Mouse (Mus musculus): ENCODE results near the gene Zfp746. TPM values are rescaled to one million over a fixed set of nuclear protein-coding genes. Genes with fewer than 3 reads are reported as not detected.
"Not testable (repeated sequence)": the region's sequence is repeated elsewhere in the genome, so short reads cannot be mapped to it uniquely, and the experiment has no call there.

Gene Zfp746
- polyA plus RNA-seq (2016; fragmentation: Nextera tagmentation; extraction: Ambion mirVana) = 24.4 and 27.5 TPM in 2 replicates

DNA sequence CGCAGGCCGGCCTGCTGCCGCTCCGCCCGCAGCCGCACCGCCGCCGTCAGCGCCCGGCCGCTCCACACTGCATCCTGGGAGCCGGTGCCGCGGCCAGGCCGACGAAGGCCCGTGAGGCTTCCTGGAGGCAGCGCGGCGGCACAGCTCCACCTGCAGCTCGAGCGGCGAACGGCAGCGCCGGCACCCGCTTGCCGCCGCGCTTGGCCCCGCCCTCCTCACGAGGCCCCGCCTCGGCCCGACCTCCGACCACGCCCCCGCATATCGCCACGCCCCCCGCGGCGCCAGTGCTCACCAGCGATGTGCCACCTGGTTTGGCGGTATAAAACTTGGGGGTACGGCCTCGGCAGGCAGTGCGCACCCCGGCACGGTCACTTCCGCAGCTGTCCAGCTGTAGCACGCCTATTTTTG, at the start of gene Zfp746:
TSS of gene Zfp746 (minus strand) at position 123 of the 408 bp plus-strand sequence.
- DNase-seq (ENCODE audit: low spot score) = peak; percentile 95
- Histone ChIP-seq H3K36me3 (peaks cover 35% of the 10 kb centered on the region), H3K27ac (peak within 1 kb of the TSS; percentile 97), H3K9me3 (replicated peaks) (no peaks in the 10 kb centered on the region), H3K4me3 (peak within 1 kb of the TSS; percentile 73), H3K4me1 (peaks cover 10% of the 10 kb centered on the region), H3K27me3 (ENCODE audit: low read depth, poor library complexity, severe bottlenecking) (no peaks in the 10 kb centered on the region)
- WGBS = 2% methylated on average over 53 of the region's 53 CpGs

DNA sequence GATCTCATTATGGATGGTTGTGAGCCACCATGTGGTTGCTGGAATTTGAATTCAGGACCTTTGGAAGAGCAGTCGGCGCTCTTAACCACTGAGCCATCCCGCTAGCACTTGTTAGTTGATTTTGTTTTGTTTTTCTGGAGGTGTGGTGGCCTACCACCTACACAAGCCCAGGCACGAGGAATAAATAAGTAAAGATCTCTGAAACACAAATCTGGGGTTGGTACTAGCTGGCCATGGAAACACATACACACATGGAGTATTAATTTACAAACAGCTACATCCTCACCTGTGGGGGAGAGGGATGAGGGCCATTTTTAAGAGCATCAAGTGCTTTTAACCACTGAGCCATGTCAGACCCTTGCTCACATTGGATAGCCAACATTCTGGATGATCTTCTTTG, 34.7 kb upstream of the Zfp746 start:
- not testable (repeated sequence) for H3K27ac ChIP-seq; H3K4me1 ChIP-seq; H3K27me3 ChIP-seq (ENCODE audit: low read depth, poor library complexity, severe bottlenecking); H3K36me3 ChIP-seq; H3K4me3 ChIP-seq; H3K9me3 ChIP-seq (replicated peaks)
- peak; percentile 73 for DNase-seq (ENCODE audit: low spot score)
- 81% methylated on average over 4 of the region's 4 CpGs for WGBS

DNA sequence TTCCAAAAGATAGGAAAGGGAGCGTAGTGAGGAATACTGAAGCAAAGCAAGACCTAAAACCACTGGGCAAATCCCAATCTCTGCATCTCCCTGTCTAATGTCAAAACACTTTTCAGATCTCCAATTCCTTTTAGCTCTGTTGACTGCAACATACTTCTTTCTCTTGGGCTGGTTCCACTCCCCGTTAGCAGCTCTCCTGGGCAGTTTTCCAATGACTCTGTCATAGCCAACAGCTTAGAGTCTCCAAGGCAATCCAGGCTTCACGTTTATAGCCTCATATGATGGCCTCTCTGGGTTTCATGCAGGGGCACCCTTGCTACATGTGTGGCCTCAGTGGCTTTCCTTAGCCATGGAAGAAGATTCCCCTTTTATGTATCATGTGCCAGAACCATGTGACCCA, 29.6 kb upstream of the Zfp746 start:
- Histone ChIP-seq H3K4me3 (no peak overlapping the region), H3K27me3 (ENCODE audit: low read depth, poor library complexity, severe bottlenecking) (no peaks in the 10 kb centered on the region), H3K27ac (no peak overlapping the region), H3K4me1 (no peaks in the 10 kb centered on the region), H3K9me3 (replicated peaks) (no peaks in the 10 kb centered on the region), H3K36me3 (no peaks in the 10 kb centered on the region)
- DNase-seq (ENCODE audit: low spot score) = no peak
- 81% methylated on average over 3 of the region's 3 CpGs for WGBS

DNA sequence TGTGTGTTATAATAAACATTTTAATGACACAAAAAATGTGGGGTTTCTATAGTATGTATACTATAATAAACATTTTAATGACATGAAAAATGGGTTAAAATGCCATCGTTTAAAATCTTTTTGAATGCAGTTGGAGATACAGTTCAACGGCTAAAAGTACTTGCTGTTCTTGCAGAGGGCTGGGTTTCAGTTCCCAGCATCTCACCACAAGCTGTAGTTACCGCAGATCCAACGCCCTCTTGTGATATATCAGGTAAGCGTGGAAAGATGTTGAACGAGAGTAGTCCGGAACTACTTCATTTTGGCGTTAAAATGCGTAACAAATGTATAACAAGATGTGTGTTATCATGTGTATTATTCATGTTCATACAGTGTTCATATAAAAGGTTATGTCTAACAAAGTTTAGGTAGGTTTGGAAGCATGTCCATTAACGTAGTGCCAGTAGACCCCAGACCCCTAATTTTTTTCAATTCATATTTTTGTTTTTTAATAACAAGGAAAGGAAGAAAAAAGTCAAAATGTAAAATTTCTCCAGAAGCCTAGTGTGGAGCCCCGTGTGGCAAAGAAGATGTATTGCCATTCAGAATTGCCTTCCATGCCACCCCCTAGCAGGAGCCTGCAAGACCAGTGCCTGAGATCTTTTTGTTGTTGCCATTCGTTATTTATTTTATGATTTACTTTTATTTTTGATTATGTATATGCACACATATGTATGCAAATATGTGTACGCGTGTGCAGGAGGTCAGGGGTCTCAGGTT, 743 bp upstream of the Zfp746 start:
- H3K9me3 ChIP-seq (replicated peaks) = no peaks in the 10 kb centered on the region
- H3K4me1 ChIP-seq = peaks cover 10% of the 10 kb centered on the region
- 40% methylated on average over 14 of the region's 14 CpGs for WGBS
- no peaks in the 10 kb centered on the region for H3K27me3 ChIP-seq (ENCODE audit: low read depth, poor library complexity, severe bottlenecking)
- H3K27ac ChIP-seq = no peak overlapping the region
- no peak for DNase-seq (ENCODE audit: low spot score)
- H3K36me3 ChIP-seq = peaks cover 28% of the 10 kb centered on the region
- peak overlapping the region; percentile 73 for H3K4me3 ChIP-seq

DNA sequence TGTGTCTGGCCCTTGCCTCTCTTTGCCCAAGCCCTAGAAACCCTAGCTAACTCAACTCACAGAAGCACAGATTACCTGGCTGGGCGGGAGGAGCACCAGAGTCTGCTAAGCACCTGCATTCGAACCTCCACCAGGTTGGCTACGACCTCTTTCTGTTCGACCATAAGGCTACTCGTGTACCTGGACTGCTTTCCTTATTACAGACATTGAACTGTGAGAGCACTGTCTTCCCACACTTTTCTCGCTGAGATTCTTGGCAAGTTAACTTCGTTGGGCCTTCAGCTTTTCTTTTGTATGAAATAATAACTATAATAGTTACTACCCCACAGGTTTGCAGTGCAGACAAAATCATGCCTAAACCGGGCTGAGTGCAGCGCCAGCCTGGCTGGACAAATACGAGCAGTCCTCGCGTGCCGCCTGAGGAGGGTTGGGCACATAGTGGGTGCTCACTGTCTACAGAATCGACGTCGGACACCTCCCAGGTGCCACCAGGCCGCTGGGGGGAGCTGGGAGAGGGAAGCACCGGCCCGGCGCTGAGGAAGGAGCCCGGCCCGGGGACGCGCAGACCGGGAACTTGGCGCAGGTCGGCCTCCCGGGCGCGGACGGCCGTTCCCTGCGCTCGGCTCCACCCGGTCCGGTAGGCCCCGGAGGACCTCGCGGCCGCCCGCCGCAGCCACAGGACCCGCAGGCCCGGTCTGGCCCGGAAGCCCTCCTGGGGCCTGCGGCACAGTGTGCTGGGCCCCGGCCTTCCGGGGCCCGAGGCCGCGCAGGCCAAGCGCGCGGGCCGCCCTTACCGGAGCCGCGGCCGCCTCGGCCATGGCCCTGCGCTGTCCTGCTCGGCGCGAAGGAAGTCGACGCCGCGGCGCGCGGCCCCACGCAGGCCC, 630 bp downstream of the Zfp746 start:
- peak overlapping the region; percentile 97 for H3K27ac ChIP-seq
- WGBS = 5% methylated on average over 70 of the region's 72 CpGs
- no peaks in the 10 kb centered on the region for H3K9me3 ChIP-seq (replicated peaks)
- H3K36me3 ChIP-seq = peaks cover 42% of the 10 kb centered on the region
- no peaks in the 10 kb centered on the region for H3K27me3 ChIP-seq (ENCODE audit: low read depth, poor library complexity, severe bottlenecking)
- H3K4me1 ChIP-seq = peaks cover 10% of the 10 kb centered on the region
- peak; percentile 79 for DNase-seq (ENCODE audit: low spot score)
- H3K4me3 ChIP-seq = peak overlapping the region; percentile 73

DNA sequence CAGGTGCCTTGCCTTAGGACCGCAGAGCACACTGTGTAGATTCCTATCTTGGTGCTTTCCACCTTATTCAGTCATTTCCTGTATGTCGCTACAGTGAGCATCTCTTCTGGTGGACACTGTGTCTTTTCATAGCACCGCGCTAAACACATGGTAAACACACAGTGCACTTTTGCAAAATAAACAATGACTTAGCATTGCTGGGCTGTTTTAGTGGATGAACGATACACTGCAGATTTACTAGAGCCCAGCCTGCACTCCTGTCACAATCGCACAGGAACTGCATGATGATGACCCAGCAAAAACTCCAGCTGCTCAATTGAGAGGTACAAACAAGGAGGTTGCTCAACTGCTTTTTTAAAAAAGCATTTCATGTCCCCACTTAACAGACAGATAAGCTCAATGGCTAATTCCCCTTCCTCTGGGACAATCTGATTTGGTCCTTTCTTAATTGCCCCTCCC, 2.6 kb downstream of the Zfp746 start:
- H3K36me3 ChIP-seq = peaks cover 62% of the 10 kb centered on the region
- no peak for DNase-seq (ENCODE audit: low spot score)
- WGBS = 95% methylated on average over 6 of the region's 6 CpGs

DNA sequence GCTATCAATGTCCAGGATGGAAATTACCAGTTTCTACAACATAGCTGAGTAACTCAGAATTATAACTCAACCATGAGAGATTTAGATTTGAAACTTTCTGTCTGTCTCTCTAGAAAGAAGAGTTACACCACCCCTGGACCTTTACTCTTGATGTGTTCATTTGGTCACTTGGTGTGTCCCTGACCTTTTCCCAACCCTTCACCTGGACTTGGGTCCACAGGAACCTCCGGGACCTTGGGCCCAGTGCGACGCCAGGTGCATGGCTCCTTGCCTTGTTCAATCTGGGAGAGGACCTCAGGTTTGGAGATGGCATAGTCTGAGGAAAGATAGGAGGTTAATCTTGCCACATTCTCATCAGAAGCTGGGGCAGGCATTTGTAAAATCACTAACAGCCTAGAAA, 4.4 kb downstream of the Zfp746 start:
- H3K27me3 ChIP-seq (ENCODE audit: low read depth, poor library complexity, severe bottlenecking) = no peaks in the 10 kb centered on the region
- H3K4me1 ChIP-seq = peaks cover 10% of the 10 kb centered on the region
- WGBS = 98% methylated on average over 3 of the region's 3 CpGs
- H3K4me3 ChIP-seq = no peak overlapping the region
- no peak for DNase-seq (ENCODE audit: low spot score)
- peaks cover 80% of the 10 kb centered on the region for H3K36me3 ChIP-seq
- no peaks in the 10 kb centered on the region for H3K9me3 ChIP-seq (replicated peaks)
- no peak overlapping the region for H3K27ac ChIP-seq

More for the DNA sequence above, 2.6 kb downstream of the Zfp746 start:
- no peaks in the 10 kb centered on the region for H3K27me3 ChIP-seq (ENCODE audit: low read depth, poor library complexity, severe bottlenecking)
- H3K9me3 ChIP-seq (replicated peaks) = no peaks in the 10 kb centered on the region
- no peak overlapping the region for H3K4me3 ChIP-seq
- H3K4me1 ChIP-seq = peaks cover 10% of the 10 kb centered on the region
- H3K27ac ChIP-seq = no peak overlapping the region

DNA sequence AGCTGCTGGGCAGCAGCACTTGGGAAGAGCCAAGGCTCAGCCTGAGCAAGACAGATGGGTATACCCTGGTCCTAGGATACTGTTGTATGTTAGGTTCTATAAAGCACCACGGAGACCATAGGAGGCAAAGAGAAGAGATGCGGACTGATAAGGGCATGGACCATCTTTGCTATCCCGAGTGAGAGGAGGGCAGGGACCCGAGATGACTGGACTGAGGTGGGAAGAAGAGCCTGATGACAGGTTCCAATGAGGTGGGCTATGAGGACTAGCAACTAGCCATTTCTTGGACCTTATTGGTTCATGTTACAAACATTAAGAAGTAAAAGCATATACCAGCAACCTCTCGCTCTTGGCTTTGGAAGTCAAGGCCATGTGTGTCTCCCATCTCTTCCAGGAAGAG, 5.4 kb downstream of the Zfp746 start:
- DNase-seq (ENCODE audit: low spot score) = no peak
- peaks cover 10% of the 10 kb centered on the region for H3K4me1 ChIP-seq
- 96% methylated on average over 5 of the region's 5 CpGs for WGBS
- H3K4me3 ChIP-seq = no peak overlapping the region
- H3K27ac ChIP-seq = no peak overlapping the region
- H3K27me3 ChIP-seq (ENCODE audit: low read depth, poor library complexity, severe bottlenecking) = no peaks in the 10 kb centered on the region
- no peaks in the 10 kb centered on the region for H3K9me3 ChIP-seq (replicated peaks)
- peaks cover 90% of the 10 kb centered on the region for H3K36me3 ChIP-seq

DNA sequence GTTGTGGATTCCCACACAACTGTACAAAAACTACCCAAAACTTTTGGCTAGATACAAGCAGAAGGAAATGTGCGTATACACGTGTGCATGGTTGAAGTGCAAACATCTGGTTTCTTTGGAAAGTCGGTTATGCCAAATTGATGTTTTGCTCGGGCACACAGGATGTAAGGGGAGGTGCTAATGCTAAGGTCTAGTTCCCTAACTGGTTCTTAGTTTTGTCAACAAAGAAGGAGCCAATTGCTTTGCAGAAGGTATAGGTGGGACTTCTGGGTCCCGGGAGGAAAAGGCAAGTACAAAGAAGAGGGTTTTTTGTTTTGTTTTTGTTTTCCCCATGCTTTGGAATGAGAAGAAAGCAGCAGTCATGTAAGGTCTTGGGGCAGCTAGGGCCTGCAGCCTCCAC, 13.1 kb downstream of the Zfp746 start:
- DNase-seq (ENCODE audit: low spot score) = no peak
- H3K27ac ChIP-seq = no peak overlapping the region
- peaks cover 90% of the 10 kb centered on the region for H3K36me3 ChIP-seq
- WGBS = 80% methylated on average over 5 of the region's 5 CpGs
- no peak overlapping the region for H3K4me3 ChIP-seq
- no peaks in the 10 kb centered on the region for H3K4me1 ChIP-seq
- H3K27me3 ChIP-seq (ENCODE audit: low read depth, poor library complexity, severe bottlenecking) = no peaks in the 10 kb centered on the region
- H3K9me3 ChIP-seq (replicated peaks) = no peaks in the 10 kb centered on the region

DNA sequence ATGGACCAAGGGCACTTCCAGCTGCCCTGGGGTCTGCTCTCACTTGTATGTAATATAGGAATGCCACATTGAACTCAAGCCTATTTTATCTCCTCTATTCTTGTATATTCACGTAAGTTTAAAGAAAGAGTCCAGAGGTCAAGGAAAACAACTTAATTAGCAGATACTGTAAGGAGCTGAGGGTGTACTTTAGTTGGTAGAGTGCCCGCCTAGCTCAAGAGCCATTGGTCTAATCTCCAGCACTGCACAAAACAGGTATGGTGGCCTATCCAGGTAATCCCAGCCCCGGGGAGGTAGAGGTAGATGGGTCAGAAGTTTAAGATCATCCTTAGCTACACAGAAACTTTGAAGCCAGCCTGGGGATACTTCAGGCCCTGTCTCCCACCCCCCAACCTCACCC, 18.9 kb downstream of the Zfp746 start:
- no peaks in the 10 kb centered on the region for H3K4me1 ChIP-seq
- no peak overlapping the region for H3K27ac ChIP-seq
- 93% methylated on average over 3 of the region's 3 CpGs for WGBS
- H3K27me3 ChIP-seq (ENCODE audit: low read depth, poor library complexity, severe bottlenecking) = no peaks in the 10 kb centered on the region
- DNase-seq (ENCODE audit: low spot score) = no peak
- no peak overlapping the region for H3K4me3 ChIP-seq
- H3K9me3 ChIP-seq (replicated peaks) = no peaks in the 10 kb centered on the region
- peaks cover 90% of the 10 kb centered on the region for H3K36me3 ChIP-seq

DNA sequence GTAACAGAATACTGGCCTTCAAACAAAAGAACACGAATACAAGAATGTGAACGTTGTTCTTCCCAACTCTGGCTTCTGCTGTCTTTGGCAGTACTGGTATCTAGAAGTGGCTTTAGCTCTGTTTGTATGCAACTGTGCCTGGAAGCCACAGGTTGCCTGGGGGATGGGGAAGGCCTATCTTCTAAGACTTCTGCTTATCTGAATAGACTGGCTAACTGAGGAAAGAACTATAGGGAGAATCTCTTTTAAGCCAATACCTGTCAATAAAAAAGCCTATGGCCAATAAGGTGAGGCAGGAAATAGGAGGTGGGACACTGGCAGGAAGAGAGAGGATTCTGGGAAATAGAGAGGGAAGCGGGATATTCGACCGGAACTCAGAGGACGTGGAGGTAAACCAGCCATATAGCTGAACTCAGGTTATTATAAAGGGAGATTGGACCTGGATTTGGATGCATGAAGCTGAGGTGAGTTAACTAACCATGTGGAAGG, 20.8 kb downstream of the Zfp746 start:
- Histone ChIP-seq H3K27me3 (ENCODE audit: low read depth, poor library complexity, severe bottlenecking) (no peaks in the 10 kb centered on the region), H3K36me3 (peaks cover 92% of the 10 kb centered on the region), H3K4me3 (no peak overlapping the region), H3K9me3 (replicated peaks) (no peaks in the 10 kb centered on the region), H3K27ac (no peak overlapping the region), H3K4me1 (no peaks in the 10 kb centered on the region)
- 93% methylated on average over 6 of the region's 6 CpGs for WGBS
- no peak for DNase-seq (ENCODE audit: low spot score)

DNA sequence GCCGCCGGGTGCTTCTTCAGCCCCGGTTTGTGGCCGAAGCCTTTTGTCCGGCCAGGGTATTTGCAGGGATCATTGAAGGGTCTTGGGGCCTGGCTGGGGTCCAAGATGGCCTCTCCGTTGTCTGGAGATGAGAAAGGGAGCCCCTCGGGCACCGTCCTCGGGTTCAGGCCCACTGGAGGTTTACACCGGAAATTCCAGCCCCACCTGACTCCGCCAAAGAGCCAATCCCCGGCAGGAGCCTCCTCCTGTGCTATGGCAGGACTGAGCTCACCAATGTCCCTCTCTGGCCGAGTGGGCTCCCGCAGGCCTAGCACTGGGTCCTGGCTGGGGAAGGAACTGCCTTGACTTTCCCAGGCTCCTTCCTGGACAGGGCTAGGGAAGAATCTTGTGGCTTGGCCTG, 21.9 kb downstream of the Zfp746 start:
- no peaks in the 10 kb centered on the region for H3K9me3 ChIP-seq (replicated peaks)
- H3K27ac ChIP-seq = no peak overlapping the region
- H3K36me3 ChIP-seq = peaks cover 84% of the 10 kb centered on the region
- H3K4me1 ChIP-seq = no peaks in the 10 kb centered on the region
- no peak overlapping the region for H3K4me3 ChIP-seq
- no peak for DNase-seq (ENCODE audit: low spot score)
- no peaks in the 10 kb centered on the region for H3K27me3 ChIP-seq (ENCODE audit: low read depth, poor library complexity, severe bottlenecking)
- 87% methylated on average over 14 of the region's 14 CpGs for WGBS

DNA sequence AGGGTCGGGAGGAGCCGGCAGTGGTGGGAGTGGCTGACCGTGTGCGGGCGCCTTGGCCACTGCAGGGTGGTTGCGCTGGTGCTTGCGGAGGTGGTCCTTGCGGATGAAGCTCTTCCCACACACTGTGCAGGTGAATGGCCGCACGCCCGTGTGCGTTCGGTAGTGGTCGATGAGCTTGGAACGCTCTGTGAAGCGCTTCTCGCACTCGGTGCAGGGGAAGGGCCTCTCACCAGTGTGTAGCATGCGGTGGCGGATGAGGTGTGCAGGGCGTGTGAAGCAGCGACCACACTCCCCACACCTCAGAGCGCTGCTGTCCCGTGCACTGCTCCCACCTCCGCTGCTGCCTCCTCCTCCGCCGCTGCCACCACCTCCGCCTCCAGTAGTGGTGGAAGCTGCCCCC, 22.5 kb downstream of the Zfp746 start:
- H3K4me1 ChIP-seq = no peaks in the 10 kb centered on the region
- H3K9me3 ChIP-seq (replicated peaks) = no peaks in the 10 kb centered on the region
- peaks cover 79% of the 10 kb centered on the region for H3K36me3 ChIP-seq
- H3K27ac ChIP-seq = no peak overlapping the region
- no peak for DNase-seq (ENCODE audit: low spot score)
- WGBS = 95% methylated on average over 28 of the region's 28 CpGs
- H3K27me3 ChIP-seq (ENCODE audit: low read depth, poor library complexity, severe bottlenecking) = no peaks in the 10 kb centered on the region
- no peak overlapping the region for H3K4me3 ChIP-seq

Data from limb, embryonic 10.5 days (tissue).